19 mouse cellular contexts compared by ENCODE assay signal in genomic region chr10:39184864-39185544, GRCm38 (mm10). TPM values are rescaled to one million over a fixed set of nuclear protein-coding genes. Genes with fewer than 3 reads are reported as not detected.
A peak's percentile ranks its signal among the peaks of the same experiment; 100 is the strongest.
DNase-seq lines count a peak whose midpoint lies in the region; ATAC-seq lines count a peak whose summit lies in the region.
"Had no signal": no experiment of that assay in that cellular context is flagged by ENCODE, and none has a peak within 500 bp of the region (broad histone marks: within the 10 kb centered on the region; RNA-seq: fewer than 3 reads in every experiment).

No protein-coding gene starts in this region.

- H3K27ac ChIP-seq in forebrain, embryonic 15.5 days (replicated peaks) = peak overlapping the region; percentile 35; the same call in 1 of the 2 replicates
- H3K27ac ChIP-seq in forebrain, embryonic 11.5 days (ENCODE audit: low read depth, low read length) = no peak overlapping the region
- no peak overlapping the region for H3K27ac ChIP-seq in liver, embryonic 15.5 days (replicated peaks)
- no peak overlapping the region for H3K27ac ChIP-seq in liver, embryonic 12.5 days
- H3K27ac ChIP-seq in embryonic facial prominence, embryonic 15.5 days (replicated peaks) = peak overlapping the region; percentile 51
- H3K27ac ChIP-seq in neural tube, embryonic 15.5 days (replicated peaks) = no peak overlapping the region; the same call in 1 of the 2 replicates
- H3K27ac ChIP-seq: kidney, postnatal 0 days; limb, embryonic 13.5 days had no signal

- H3K4me1 ChIP-seq in forebrain, embryonic 15.5 days = peaks cover 11% of the 10 kb centered on the region; the same call in 1 of the 2 replicates
- no peaks in the 10 kb centered on the region for H3K4me1 ChIP-seq in forebrain, embryonic 11.5 days (replicated peaks; ENCODE audit: control insufficient read depth, insufficient read depth, low read length)
- no peaks in the 10 kb centered on the region for H3K4me1 ChIP-seq in liver, embryonic 15.5 days (replicated peaks)
- no peaks in the 10 kb centered on the region for H3K4me1 ChIP-seq in liver, embryonic 12.5 days
- peaks cover 17% of the 10 kb centered on the region for H3K4me1 ChIP-seq in embryonic facial prominence, embryonic 15.5 days
- H3K4me1 ChIP-seq in neural tube, embryonic 15.5 days = no peaks in the 10 kb centered on the region

- no peak overlapping the region for H3K9ac ChIP-seq in forebrain, embryonic 15.5 days (replicated peaks)
- H3K9ac ChIP-seq in forebrain, embryonic 11.5 days (ENCODE audit: low read length) = no peak overlapping the region
- H3K9ac ChIP-seq in liver, embryonic 15.5 days = no peak overlapping the region
- H3K9ac ChIP-seq in liver, embryonic 12.5 days = no peak overlapping the region
- H3K9ac ChIP-seq in embryonic facial prominence, embryonic 15.5 days = no peak overlapping the region
- no peak overlapping the region for H3K9ac ChIP-seq in neural tube, embryonic 15.5 days (replicated peaks)
- H3K9ac ChIP-seq: limb, embryonic 13.5 days had no signal

- 59% methylated on average over 8 of the region's 8 CpGs for WGBS in forebrain, embryonic 15.5 days
- 91% methylated on average over 8 of the region's 8 CpGs for WGBS in forebrain, embryonic 11.5 days
- 73% methylated on average over 8 of the region's 8 CpGs for WGBS in liver, embryonic 15.5 days (ENCODE audit: insufficient replicate concordance)
- 77% methylated on average over 8 of the region's 8 CpGs for WGBS in liver, embryonic 12.5 days (ENCODE audit: insufficient replicate concordance)
- 72% methylated on average over 8 of the region's 8 CpGs for WGBS in embryonic facial prominence, embryonic 15.5 days
- WGBS in neural tube, embryonic 15.5 days = 70% methylated on average over 8 of the region's 8 CpGs

- ATAC-seq in forebrain, embryonic 15.5 days (replicated peaks) = peak; percentile 63
- no peak for ATAC-seq in forebrain, embryonic 11.5 days (replicated peaks; ENCODE audit: low FRiP score)
- peak; percentile 44; the same call in 1 of the 2 replicates for ATAC-seq in liver, embryonic 15.5 days (ENCODE audit: insufficient read depth)
- no peak for ATAC-seq in liver, embryonic 12.5 days
- ATAC-seq in embryonic facial prominence, embryonic 15.5 days (ENCODE audit: insufficient number of reproducible peaks, low FRiP score, low TSS enrichment, low read depth) = no peak; the same call in 1 of the 2 replicates
- ATAC-seq in neural tube, embryonic 15.5 days (ENCODE audit: low FRiP score) = no peak
- ATAC-seq: activated CD4-positive, CD25-positive, alpha-beta regulatory T cell, adult 4 months had no signal

- H3K4me2 ChIP-seq in forebrain, embryonic 15.5 days (replicated peaks) = no peak overlapping the region
- H3K4me2 ChIP-seq in forebrain, embryonic 11.5 days (ENCODE audit: low read depth, low read length, severe bottlenecking) = no peak overlapping the region
- H3K4me2 ChIP-seq in liver, embryonic 15.5 days = no peak overlapping the region
- H3K4me2 ChIP-seq in liver, embryonic 12.5 days = no peak overlapping the region
- no peak overlapping the region for H3K4me2 ChIP-seq in embryonic facial prominence, embryonic 15.5 days (replicated peaks)
- H3K4me2 ChIP-seq in neural tube, embryonic 15.5 days = no peak overlapping the region
- H3K4me2 ChIP-seq: limb, embryonic 13.5 days had no signal

- no peaks in the 10 kb centered on the region for H3K27me3 ChIP-seq in forebrain, embryonic 15.5 days
- no peaks in the 10 kb centered on the region for H3K27me3 ChIP-seq in forebrain, embryonic 11.5 days (ENCODE audit: control insufficient read depth, insufficient read depth, low read length)
- H3K27me3 ChIP-seq in liver, embryonic 15.5 days = no peaks in the 10 kb centered on the region
- H3K27me3 ChIP-seq in liver, embryonic 12.5 days (replicated peaks) = no peaks in the 10 kb centered on the region
- no peaks in the 10 kb centered on the region for H3K27me3 ChIP-seq in embryonic facial prominence, embryonic 15.5 days
- H3K27me3 ChIP-seq in neural tube, embryonic 15.5 days (replicated peaks) = no peaks in the 10 kb centered on the region
- H3K27me3 ChIP-seq: limb, embryonic 13.5 days had no signal

- H3K4me3 ChIP-seq in forebrain, embryonic 15.5 days = no peak overlapping the region
- no peak overlapping the region for H3K4me3 ChIP-seq in forebrain, embryonic 11.5 days (ENCODE audit: low read depth, low read length)
- no peak overlapping the region for H3K4me3 ChIP-seq in liver, embryonic 15.5 days (replicated peaks)
- H3K4me3 ChIP-seq in liver, embryonic 12.5 days = no peak overlapping the region
- H3K4me3 ChIP-seq in embryonic facial prominence, embryonic 15.5 days (replicated peaks) = no peak overlapping the region
- H3K4me3 ChIP-seq in neural tube, embryonic 15.5 days (replicated peaks) = no peak overlapping the region
- H3K4me3 ChIP-seq: erythroblast, embryonic 14.5 days; limb, embryonic 13.5 days had no signal

- H3K9me3 ChIP-seq in forebrain, embryonic 15.5 days = no peaks in the 10 kb centered on the region
- no peaks in the 10 kb centered on the region for H3K9me3 ChIP-seq in forebrain, embryonic 11.5 days (ENCODE audit: control insufficient read depth, low read length)
- H3K9me3 ChIP-seq in liver, embryonic 15.5 days (replicated peaks) = no peaks in the 10 kb centered on the region
- H3K9me3 ChIP-seq in liver, embryonic 12.5 days (replicated peaks) = no peaks in the 10 kb centered on the region
- no peaks in the 10 kb centered on the region for H3K9me3 ChIP-seq in embryonic facial prominence, embryonic 15.5 days (replicated peaks)
- no peaks in the 10 kb centered on the region for H3K9me3 ChIP-seq in neural tube, embryonic 15.5 days (replicated peaks)
- H3K9me3 ChIP-seq: G1E; limb, embryonic 13.5 days had no signal

- intact Hi-C loops in heart, postnatal 10 days (cut with DNase I) = no loop called here

- no peaks in the 10 kb centered on the region for H3K36me3 ChIP-seq in forebrain, embryonic 15.5 days
- no peaks in the 10 kb centered on the region for H3K36me3 ChIP-seq in forebrain, embryonic 11.5 days (ENCODE audit: control insufficient read depth, insufficient read depth, low read length)
- no peaks in the 10 kb centered on the region for H3K36me3 ChIP-seq in liver, embryonic 15.5 days (replicated peaks)
- no peaks in the 10 kb centered on the region for H3K36me3 ChIP-seq in liver, embryonic 12.5 days
- no peaks in the 10 kb centered on the region for H3K36me3 ChIP-seq in embryonic facial prominence, embryonic 15.5 days
- no peaks in the 10 kb centered on the region for H3K36me3 ChIP-seq in neural tube, embryonic 15.5 days
- H3K36me3 ChIP-seq: G1E; limb, embryonic 13.5 days had no signal

- DNase-seq in forebrain, embryonic 11.5 days (ENCODE audit: low spot score) = no peak
- DNase-seq in right cerebral cortex, adult 18-20 months = peak; percentile 73
- DNase-seq in heart, postnatal 10 days = no peak
- DNase-seq: heart, postnatal 14 days; spleen, adult 18-20 months; thymus, adult 18-20 months had no signal

RNA-seq across cellular contexts. Expression of gene Ccn6, which starts 21.4 kb away (rescaled TPM):
- 0.13 and 0.52 TPM in 2 replicates for polyA plus RNA-seq in forebrain, embryonic 15.5 days (2015; fragmentation: Nextera tagmentation; extraction: Ambion mirVana)
- 0.27 and 0.31 TPM in 2 replicates for polyA plus RNA-seq in forebrain, embryonic 11.5 days (2014; fragmentation: Nextera tagmentation; extraction: Ambion mirVana)
- polyA plus RNA-seq in liver, embryonic 15.5 days (2015; fragmentation: Nextera tagmentation; extraction: Ambion mirVana) = 0.10 TPM in 1 of 2 replicates, not detected in the other
- polyA plus RNA-seq in liver, embryonic 12.5 days (2016; fragmentation: Nextera tagmentation; extraction: Ambion mirVana) = not detected in 2 replicates
- 0.61 and 0.62 TPM in 2 replicates for polyA plus RNA-seq in embryonic facial prominence, embryonic 15.5 days (2015; fragmentation: Nextera tagmentation; extraction: Ambion mirVana)
- polyA plus RNA-seq in neural tube, embryonic 15.5 days (2015; fragmentation: Nextera tagmentation; extraction: Ambion mirVana) = 0.65 and 0.69 TPM in 2 replicates
- total RNA-seq in heart, postnatal 10 days (2021) = not detected
- total RNA-seq: G1E; megakaryocyte-erythroid progenitor cell, adult 5-6 weeks; neutrophil, adult 5-6 weeks had no signal
- polyA plus RNA-seq: activated CD4-positive, CD25-positive, alpha-beta regulatory T cell, adult 4 months; erythroblast, embryonic 14.5 days; G1E; gonadal fat pad, adult 2 months had no signal

RNA-seq across cellular contexts. Expression of gene Tube1, which starts 51.2 kb away (rescaled TPM):
- 10.2 and 11.1 TPM in 2 replicates for polyA plus RNA-seq in forebrain, embryonic 15.5 days (2015; fragmentation: Nextera tagmentation; extraction: Ambion mirVana)
- polyA plus RNA-seq in forebrain, embryonic 11.5 days (2014; fragmentation: Nextera tagmentation; extraction: Ambion mirVana) = 23.2 and 25.4 TPM in 2 replicates
- 4.4 and 4.9 TPM in 2 replicates for polyA plus RNA-seq in liver, embryonic 15.5 days (2015; fragmentation: Nextera tagmentation; extraction: Ambion mirVana)
- 8.6 and 9.0 TPM in 2 replicates for polyA plus RNA-seq in liver, embryonic 12.5 days (2016; fragmentation: Nextera tagmentation; extraction: Ambion mirVana)
- polyA plus RNA-seq in embryonic facial prominence, embryonic 15.5 days (2015; fragmentation: Nextera tagmentation; extraction: Ambion mirVana) = 14.3 and 15.6 TPM in 2 replicates
- 7.1 and 10.2 TPM in 2 replicates for polyA plus RNA-seq in neural tube, embryonic 15.5 days (2015; fragmentation: Nextera tagmentation; extraction: Ambion mirVana)
- 1 to 10 TPM; 2.3 to 2.7 TPM for total RNA-seq in heart, postnatal 10 days (2021)

RNA-seq across cellular contexts. Expression of gene Fam229b, which starts 51.3 kb away (rescaled TPM):
- polyA plus RNA-seq in forebrain, embryonic 15.5 days (2015; fragmentation: Nextera tagmentation; extraction: Ambion mirVana) = 26.0 and 29.4 TPM in 2 replicates
- 12.5 and 13.3 TPM in 2 replicates for polyA plus RNA-seq in forebrain, embryonic 11.5 days (2014; fragmentation: Nextera tagmentation; extraction: Ambion mirVana)
- 0.89 and 0.91 TPM in 2 replicates for polyA plus RNA-seq in liver, embryonic 15.5 days (2015; fragmentation: Nextera tagmentation; extraction: Ambion mirVana)
- 1.6 and 1.9 TPM in 2 replicates for polyA plus RNA-seq in liver, embryonic 12.5 days (2016; fragmentation: Nextera tagmentation; extraction: Ambion mirVana)
- polyA plus RNA-seq in embryonic facial prominence, embryonic 15.5 days (2015; fragmentation: Nextera tagmentation; extraction: Ambion mirVana) = 14.4 and 15.3 TPM in 2 replicates
- 23.8 and 36.8 TPM in 2 replicates for polyA plus RNA-seq in neural tube, embryonic 15.5 days (2015; fragmentation: Nextera tagmentation; extraction: Ambion mirVana)
- 1 to 10 TPM; 4.6 to 5.0 TPM for total RNA-seq in heart, postnatal 10 days (2021)
- total RNA-seq: megakaryocyte-erythroid progenitor cell, adult 5-6 weeks had no signal
- polyA plus RNA-seq: erythroblast, embryonic 14.5 days had no signal

Comparison
In these comparisons a context has a peak if more than half of its experiments do, and no peak if none do; other contexts are left out.
1. ATAC-seq: peak in forebrain, embryonic 15.5 days (single experiment) and liver, embryonic 15.5 days (single experiment); none in forebrain, embryonic 11.5 days (single experiment), liver, embryonic 12.5 days (single experiment), embryonic facial prominence, embryonic 15.5 days (single experiment) and neural tube, embryonic 15.5 days (single experiment).
2. H3K27ac ChIP-seq: peak in forebrain, embryonic 15.5 days (single experiment) and embryonic facial prominence, embryonic 15.5 days (single experiment); none in forebrain, embryonic 11.5 days (single experiment), liver, embryonic 15.5 days (single experiment), liver, embryonic 12.5 days (single experiment) and neural tube, embryonic 15.5 days (single experiment).